Mouse (Mus musculus): ENCODE results near the gene Tomm5. TPM values are rescaled to one million over a fixed set of nuclear protein-coding genes. Genes with fewer than 3 reads are reported as not detected.
"Not testable (repeated sequence)": the region's sequence is repeated elsewhere in the genome, so short reads cannot be mapped to it uniquely, and the experiment has no call there.

Tomm5 gene
- 134 and 140 TPM in 2 replicates for polyA plus RNA-seq (2012; rRNA removed)

DNA sequence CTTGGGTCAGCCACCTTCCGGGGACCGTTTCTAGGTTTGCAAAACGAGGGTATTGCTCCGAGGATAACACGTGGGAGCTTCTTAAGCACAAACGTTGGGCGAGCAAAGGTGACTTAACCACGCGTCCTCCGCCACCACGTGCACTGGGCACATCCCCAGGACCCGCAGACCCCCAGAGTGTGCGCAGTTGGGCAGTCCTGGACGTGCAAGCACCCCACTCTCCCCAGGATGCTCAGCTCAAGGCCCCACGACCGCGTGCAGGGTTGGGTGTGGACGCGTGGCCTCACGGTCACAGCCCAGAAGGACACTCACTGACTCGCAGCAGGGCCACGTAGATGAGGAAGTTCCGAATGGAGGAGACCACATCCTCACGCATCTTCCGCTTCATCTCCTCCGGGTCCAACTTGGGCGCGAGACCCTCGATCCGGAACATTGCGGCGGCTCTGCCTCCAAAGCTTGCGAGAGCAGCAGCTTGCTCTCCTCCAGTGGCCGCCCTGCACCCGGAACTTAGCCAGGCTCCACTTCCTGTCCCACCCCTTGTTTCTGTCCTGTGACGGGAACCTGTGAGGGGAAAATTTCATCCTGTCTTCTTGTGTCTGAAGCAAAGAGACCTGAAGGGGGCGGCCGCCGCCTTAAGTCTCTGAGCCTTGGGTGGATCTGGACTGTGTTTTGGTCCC, at the start of gene Tomm5:
TSS of gene Tomm5 (minus strand) at position 514 of the 677 bp plus-strand sequence.
- WGBS = under 1% methylated on average over 39 of the region's 39 CpGs
- DNase-seq (ENCODE audit: low read depth, low spot score) = peak; percentile 83

DNA sequence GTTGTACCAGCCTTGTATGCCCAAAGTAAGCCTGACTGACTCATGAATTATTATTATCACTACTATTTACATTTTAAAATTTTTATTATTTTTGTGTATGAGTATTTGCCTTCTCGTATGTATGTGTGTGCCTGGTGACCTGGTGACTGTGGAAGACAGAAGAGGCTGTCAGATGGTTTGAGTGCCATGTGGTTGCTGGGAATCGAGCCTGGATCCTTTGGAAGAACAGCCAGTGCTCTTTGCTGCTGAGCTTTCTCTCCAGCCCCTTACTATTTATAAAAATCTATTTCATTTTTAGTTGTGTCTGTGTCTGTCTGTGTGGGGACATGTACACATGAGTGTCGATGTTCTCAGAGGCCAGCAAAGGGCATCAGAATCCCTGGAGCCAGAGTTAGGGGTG, 48.5 kb upstream of the Tomm5 start:
- WGBS = 67% methylated on average over 3 of the region's 3 CpGs
- no peak for DNase-seq (ENCODE audit: low read depth, low spot score)

DNA sequence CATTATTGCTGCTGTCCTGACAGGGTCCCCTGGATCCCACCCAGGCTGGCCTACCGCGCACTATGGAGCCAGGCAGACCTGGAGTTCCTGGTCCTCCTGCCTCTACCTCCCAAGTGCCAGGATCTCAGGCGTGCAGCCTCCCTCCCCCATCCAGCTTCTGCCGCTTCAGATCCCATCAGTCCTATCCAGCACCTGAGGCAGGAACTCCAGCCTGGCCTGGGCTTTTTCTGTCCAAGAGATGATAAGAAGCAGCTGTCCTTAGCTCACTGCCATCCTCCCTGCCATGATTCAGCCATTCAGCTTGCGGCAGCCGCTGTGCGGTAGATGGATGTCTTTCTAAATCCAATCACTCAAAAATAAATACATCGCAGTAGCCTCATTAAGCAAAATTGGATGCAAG, 35.1 kb upstream of the Tomm5 start:
- 78% methylated on average over 8 of the region's 8 CpGs for WGBS
- no peak for DNase-seq (ENCODE audit: low read depth, low spot score)

DNA sequence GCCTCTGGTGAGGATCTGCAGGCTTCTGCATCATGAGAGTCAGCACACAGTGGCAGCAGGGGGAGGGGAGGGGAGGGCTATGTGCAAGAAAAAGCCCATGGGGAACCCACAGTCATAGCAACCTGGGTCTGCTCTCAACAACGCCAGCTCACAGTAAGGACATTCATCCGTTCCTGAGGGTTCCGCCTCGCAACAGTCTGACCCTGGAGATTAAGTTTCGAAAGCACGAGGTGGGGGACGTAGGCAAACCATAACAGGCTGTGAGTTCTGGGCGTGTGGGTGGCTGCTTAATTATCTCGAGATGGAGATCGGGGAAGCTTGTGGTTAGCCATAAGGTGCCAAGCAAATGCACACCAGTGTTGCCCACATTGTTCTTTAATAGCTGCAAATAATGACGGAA, 34.5 kb upstream of the Tomm5 start:
- 60% methylated on average over 11 of the region's 11 CpGs for WGBS
- no peak for DNase-seq (ENCODE audit: low read depth, low spot score)

DNA sequence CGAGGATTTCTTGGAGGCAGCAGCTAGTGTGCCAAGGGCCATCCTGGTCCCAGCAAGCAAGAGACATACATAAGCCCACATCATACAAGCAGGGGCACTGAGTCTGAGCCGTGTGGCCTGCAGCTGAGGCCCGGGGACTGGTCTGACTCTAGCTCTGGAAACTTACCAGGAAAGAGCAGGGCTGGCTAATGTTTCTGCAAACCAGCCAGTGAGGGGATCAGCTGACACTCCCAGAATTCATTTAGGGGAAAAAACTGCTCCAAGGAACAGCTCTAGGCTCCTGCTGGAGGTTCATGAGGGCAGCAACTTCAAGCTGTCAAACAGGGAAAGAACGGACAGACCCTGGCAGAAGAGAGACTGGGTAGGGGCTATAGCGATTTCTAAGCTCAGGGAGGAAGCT, 33.9 kb upstream of the Tomm5 start:
- DNase-seq (ENCODE audit: low read depth, low spot score) = no peak
- WGBS = 58% methylated on average over 5 of the region's 5 CpGs

DNA sequence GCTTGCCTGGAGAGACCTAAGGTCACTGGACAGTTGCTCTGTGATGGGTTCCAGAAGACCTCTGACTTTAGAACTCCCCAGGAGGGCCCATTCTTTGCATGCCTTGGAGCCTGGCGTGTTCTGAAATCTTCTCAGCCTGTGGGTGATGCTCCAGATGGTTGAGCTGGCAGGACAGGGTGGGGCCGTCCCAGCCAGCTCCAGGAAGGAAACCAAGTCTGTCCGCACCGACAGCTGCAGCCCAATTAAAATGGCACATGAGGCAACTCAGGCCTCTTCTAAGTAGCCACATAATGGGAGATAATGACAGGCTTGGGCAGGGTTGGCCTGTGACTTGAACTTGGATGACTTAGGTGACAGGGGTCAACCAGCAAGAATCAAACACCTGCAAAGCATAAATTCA, 29.7 kb upstream of the Tomm5 start:
- WGBS = 18% methylated on average over 4 of the region's 4 CpGs

DNA sequence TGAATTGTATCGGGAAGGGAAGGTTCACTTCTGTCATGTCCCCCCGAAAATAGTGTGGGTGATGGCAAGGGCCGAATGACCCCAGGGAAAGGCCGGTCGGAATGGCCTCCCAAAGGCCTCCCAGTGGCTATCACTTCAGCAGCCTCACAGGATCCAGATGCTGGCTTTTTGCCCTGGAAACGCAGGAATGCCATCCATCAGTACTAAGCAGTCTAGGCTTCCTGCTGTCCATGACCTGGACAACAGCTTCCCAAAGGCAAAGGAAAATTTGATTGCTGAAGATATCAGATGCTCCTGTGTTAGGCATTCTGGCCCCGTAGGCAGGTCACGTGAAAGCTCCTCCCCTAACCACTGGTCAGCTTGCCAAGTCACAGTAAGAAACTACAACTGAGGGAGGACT, 26.6 kb upstream of the Tomm5 start:
- 73% methylated on average over 8 of the region's 8 CpGs for WGBS
- DNase-seq (ENCODE audit: low read depth, low spot score) = no peak

More for the DNA sequence above, 29.7 kb upstream of the Tomm5 start:
- DNase-seq (ENCODE audit: low read depth, low spot score) = no peak

DNA sequence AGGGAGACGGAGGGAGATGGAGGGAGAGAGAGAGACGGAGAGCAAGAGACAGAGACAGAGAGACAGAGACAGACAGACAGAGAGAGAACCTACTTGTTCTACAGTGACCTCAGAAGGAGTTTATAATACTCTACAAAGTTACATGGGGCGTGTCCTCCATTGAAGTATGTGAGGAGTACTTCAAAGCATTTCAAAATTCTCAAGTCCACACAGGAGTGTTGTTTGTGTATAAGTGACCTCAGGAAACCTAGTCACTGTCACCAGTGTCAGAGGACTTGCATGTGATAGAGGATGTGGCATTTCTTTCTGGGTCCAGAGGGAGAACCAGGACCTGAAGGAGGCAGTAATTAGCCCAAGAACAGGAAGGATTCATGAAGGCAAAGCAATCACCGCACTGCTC, 23.1 kb upstream of the Tomm5 start:
- DNase-seq (ENCODE audit: low read depth, low spot score) = no peak
- WGBS = 42% methylated on average over 4 of the region's 4 CpGs

DNA sequence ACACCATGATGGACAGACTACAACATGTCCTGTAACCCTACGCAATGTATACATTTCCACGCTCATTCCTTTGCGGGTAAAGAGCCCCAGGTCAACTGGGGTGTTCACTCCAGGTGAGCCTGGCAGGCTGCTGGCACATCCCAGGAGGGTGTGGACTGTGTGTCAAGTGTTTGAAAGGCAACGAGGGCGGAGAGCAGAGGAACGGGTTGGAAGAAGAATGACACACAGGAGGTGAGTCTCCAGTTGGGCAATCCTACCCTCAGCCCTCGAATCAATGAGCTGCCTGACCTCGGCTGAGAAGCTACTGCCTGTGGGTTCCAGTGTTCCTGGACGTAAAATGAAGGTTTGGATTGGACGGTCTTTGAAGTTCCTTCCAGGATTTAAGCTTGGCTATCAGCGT, 13.4 kb upstream of the Tomm5 start:
- 63% methylated on average over 11 of the region's 11 CpGs for WGBS
- no peak for DNase-seq (ENCODE audit: low read depth, low spot score)

DNA sequence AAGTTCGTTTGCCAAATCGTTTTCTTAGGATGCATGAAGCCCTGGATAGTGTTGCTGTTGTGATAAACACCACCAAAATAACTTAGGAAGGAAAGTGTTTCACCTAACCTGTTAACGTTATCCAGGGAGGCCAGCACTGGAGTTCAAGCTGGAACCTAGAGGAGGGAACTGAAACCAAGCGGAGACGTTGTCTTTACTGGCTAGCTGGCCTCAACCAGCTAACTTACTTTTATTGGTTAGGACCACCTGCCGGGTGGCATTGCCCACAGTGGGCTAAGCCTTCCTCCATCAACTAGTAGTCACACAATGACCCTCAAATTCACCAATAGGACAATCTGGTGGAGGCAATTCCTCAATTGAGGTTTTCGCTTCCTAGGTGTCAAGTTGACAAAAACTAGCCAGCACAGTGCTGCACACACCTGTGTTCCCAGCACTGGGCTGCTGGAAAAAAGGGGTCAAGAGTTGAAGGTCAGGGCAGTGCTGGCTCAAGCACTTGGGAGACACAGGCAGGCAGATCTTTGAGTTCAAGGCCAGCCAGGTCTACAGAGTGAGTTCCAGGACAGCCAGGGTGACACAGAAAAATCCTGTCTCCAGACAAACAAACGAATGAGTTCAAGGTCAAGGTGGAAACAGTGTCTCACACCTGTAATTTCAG, 669 bp upstream of the Tomm5 start:
- DNase-seq (ENCODE audit: low read depth, low spot score) = no peak
- WGBS = 57% methylated on average over 8 of the region's 8 CpGs

DNA sequence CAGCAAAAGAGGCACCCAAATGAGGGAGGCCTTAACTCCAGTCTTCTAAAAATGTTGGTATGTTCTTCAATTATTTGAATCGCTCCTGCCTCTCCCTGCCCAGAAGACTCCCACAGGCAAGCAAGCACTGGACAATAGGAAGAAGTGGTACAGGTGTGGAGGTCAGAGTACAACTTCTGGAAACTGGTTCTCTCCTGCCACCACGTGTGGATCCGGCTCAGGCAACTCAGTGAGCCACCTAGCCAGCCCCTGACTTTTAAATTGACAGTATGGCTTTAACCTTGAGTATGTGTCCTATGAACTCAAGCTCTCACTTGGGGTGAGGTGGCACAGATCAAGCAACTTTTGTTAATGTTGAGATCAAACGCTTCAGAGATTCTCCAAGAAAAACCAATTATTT, 848 bp downstream of the Tomm5 start:
- WGBS = 1% methylated on average over 4 of the region's 4 CpGs
- DNase-seq (ENCODE audit: low read depth, low spot score) = peak; percentile 24

DNA sequence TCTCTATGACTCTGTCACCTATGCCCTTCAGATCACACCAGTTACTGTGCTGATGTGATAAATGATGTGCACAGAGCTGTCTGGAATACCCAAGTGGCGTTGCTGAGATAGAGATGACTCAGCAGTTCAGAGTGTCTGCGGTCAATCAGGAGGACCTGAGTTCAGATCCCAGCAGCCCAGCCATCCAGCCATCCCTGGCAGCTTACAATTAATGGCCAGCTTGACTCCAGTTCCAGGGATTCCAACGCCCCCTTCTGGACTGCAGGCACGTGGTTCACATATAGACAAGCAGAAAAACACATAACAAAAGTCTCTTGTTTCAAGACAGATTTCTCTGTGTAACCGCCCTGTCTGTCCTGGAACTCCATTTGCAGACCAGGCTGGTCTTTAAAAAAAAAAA, 1.5 kb downstream of the Tomm5 start:
- 44% methylated on average over 5 of the region's 5 CpGs for WGBS
- no peak for DNase-seq (ENCODE audit: low read depth, low spot score)

DNA sequence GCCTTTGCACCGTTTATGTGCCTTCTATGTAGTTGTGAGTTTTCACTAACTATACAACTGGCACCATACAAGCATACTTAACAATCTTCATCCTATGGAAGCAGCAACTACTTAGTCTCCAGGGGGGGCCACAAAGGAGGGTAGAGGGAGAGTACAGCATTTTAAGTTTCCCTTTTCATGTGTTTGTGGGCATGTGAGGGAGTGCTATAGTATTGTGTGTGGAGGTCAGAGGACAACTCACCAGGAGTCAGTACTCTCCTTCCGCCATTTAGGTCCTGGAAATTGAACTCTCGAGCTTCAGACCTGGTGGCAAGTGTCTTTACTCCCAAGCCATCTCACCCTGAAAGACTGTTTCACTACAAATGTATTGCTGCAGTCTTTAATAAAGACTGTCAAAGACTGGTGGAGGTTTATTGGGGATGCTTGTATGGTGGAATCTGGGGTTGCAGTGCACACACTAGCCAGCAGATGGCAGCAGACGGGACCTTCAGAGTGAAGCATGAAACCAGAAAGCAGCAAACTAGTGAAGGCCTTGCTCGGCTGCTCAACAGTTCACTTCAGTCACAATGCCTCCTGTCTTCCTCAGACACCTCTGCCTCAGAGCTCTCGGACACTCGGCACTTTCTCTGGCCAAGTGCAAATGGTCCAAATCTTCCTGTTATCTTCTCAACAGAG, 10.6 kb downstream of the Tomm5 start:
- DNase-seq (ENCODE audit: low read depth, low spot score) = peak; percentile 48
- WGBS = 26% methylated on average over 7 of the region's 7 CpGs

DNA sequence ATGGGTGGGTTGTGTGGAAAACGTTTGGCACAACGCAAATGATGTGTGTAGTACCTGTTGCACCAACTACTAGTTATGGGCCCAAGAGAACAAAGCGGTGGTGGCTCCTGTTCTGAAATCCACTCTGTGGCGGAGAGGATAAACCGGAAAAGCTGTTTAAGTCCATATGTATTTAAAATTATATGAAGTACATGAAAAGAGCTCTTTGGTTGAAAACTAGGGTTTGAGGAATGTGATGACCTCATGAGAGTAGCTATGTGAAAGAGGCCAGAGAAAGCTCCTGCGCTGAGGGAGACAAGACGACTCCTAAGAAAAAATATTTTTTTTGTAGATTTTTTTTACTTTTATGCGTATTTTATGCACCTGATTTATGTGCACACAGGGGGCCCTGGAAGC, 23.0 kb downstream of the Tomm5 start:
- DNase-seq (ENCODE audit: low read depth, low spot score) = no peak
- 43% methylated on average over 8 of the region's 8 CpGs for WGBS

DNA sequence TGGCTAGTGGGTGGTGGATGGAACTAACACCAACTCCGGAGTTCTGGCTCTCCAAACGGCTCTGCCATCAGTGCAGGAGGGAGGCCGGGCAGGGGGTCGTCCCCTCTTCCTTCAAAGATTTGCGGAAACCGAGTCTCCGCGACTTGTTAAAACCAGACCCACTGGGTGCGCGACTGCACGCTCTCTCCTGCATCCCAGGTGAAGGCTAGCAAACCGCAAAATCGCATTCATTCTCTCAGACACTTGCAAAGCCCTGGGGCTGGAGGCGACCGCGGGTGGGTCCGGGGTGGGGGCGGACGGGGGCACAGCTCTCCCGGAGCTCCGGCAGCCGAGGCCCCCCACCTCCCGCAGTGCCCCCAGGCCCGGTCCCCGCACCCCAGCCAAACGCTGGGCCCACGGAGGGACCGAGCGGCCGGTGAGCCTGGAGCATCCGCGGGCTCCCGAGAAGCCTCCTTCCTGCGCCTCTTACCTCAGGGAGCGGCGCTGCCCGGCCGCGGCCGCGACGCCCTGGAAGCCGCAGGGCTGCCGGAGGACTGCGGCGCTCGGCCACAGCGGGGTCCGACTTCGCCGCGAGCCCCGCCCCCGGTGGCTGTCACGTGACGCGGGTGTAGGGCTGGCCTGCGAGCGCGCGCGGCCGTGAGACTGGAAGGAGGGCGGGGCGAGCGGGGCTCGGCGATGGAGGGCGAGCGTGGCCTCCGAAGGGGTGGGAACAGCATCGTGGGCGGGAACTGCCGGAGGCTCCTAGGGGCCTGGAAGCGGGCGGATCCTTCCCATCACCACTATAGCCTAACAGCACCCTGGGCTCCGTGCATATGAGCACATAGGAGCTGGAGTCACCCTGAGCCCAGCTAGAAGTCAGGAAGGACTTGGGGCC, 23.7 kb downstream of the Tomm5 start, which contains the start of gene Fbxo10:
TSS of gene Fbxo10 (minus strand) at position 584 of the 874 bp plus-strand sequence.
- under 1% methylated on average over 77 of the region's 77 CpGs for WGBS

DNA sequence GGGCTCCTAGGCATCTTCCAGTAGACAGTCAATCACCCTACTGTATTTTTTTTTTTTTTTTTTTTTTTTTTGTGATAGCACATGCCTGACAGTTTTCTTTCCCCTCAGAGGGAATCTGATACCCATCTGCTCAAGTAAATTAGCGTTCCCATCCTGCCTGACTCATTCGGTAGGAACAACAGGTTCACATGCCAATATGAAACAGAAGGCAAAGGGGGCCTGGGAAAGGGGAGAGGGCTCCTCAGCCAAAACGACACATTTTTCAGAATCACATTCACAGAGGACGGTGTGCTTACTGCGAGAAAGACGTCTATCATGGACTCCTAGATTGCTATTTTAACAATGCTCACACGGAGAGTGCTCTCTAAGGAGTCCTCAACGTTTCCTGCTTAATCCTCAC, 24.4 kb downstream of the Tomm5 start:
- no peak for DNase-seq (ENCODE audit: low read depth, low spot score)
- WGBS = 11% methylated on average over 8 of the region's 8 CpGs

More for the DNA sequence above, 23.7 kb downstream of the Tomm5 start, which contains the start of gene Fbxo10:
- DNase-seq (ENCODE audit: low read depth, low spot score) = peak; percentile 45

DNA sequence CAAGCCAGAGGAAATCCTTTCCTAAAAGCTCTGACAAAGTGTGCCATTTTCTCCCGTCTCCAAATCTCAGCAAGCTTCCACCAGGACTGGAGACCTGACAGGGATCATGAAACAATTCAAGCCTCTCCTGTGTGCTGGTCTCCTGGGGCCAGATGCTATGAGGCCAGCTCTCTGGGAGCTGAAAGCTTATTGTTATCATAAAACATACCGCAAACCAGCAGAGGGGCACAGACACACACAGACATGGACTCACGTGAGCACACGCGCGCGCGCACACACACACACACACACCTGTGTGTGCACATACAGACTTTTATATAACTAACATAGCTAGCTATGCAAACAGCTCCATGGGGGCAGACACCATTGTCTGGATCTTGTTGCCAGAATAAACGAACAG, 25.0 kb downstream of the Tomm5 start:
- 72% methylated on average over 9 of the region's 9 CpGs for WGBS
- DNase-seq (ENCODE audit: low read depth, low spot score) = no peak

DNA sequence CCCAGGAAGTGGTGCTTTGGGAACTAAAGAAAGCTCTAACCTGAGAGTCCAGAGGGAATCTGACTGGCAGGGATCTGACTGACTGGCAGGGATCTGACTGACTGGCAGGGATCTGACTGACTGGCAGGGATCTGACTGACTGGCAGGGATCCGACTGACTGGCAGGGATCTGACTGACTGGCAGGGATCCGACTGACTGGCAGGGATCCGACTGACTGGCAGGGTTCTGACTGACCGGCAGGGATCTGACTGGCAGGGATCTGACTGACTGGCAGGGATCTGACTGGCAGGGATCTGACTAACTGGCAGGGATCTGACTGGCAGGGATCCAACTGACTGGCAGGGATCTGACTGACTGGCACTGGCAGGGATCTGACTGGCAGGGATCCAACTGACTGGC, 26.9 kb downstream of the Tomm5 start:
- WGBS = 94% methylated on average over 4 of the region's 4 CpGs

DNA sequence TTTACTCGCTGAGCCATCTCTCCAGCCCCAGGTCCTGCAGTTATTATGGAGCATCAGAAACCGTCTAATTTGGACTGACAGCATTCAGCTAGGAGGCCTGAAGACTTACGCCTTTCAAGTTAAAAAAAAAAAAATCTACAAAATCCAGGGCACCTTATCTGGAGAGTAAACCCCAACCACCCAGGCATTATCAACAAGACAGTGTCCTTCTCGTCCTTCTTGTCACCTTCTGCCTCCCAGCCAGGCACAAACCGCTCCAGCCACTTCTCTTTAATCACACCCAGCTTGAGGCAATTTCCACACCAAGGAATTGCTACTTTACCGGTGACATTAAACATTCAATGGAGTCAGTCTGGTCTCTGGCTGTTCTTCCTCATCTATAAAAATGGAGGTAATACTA, 34.4 kb downstream of the Tomm5 start:
- WGBS = 79% methylated on average over 6 of the region's 6 CpGs
- DNase-seq (ENCODE audit: low read depth, low spot score) = no peak

More for the DNA sequence above, 26.9 kb downstream of the Tomm5 start:
- not testable (repeated sequence) for DNase-seq (ENCODE audit: low read depth, low spot score)
